Mouse (Mus musculus) myocyte (in vitro differentiated cells): Measurements from ENCODE around the gene Rell1.

Experiments used
- E2F4 ChIP-seq: IDR thresholded peaks from one replicate; pipeline ENCODE4 v1.6.1; 2011; ENCODE audit warnings: mild to moderate bottlenecking, control low read depth, moderate library complexity; ENCODE audit not compliant: insufficient read depth
- MAX ChIP-seq: IDR thresholded peaks from one replicate; pipeline ENCODE4 v1.6.1; 2011; ENCODE audit warnings: low read depth, mild to moderate bottlenecking, control low read depth
- MYOG ChIP-seq, 3 experiments: IDR thresholded peaks; one replicate each; pipeline ENCODE4 v1.6.1; 2011; ENCODE audit warnings: control low read depth in 2 of 3, low read depth in 2 of 3, mild to moderate bottlenecking in 2 of 3; ENCODE audit not compliant: insufficient read length in 2 of 3, control insufficient read depth in 1 of 3, insufficient read depth in 1 of 3
- POLR2A ChIP-seq: IDR thresholded peaks from one replicate; pipeline ENCODE4 v1.6.1; 2011; ENCODE audit warnings: low read depth, mild to moderate bottlenecking, control low read depth, moderate library complexity; ENCODE audit not compliant: insufficient read length
- POLR2AphosphoS2 ChIP-seq: IDR thresholded peaks from one replicate; pipeline ENCODE4 v1.6.1; 2011; ENCODE audit warnings: low read depth, control low read depth; ENCODE audit not compliant: insufficient read length
- TCF12 ChIP-seq: IDR thresholded peaks from one replicate; pipeline ENCODE4 v1.6.1; 2011; ENCODE audit warnings: mild to moderate bottlenecking, control low read depth; ENCODE audit not compliant: poor library complexity, insufficient read depth, severe bottlenecking

DNA sequence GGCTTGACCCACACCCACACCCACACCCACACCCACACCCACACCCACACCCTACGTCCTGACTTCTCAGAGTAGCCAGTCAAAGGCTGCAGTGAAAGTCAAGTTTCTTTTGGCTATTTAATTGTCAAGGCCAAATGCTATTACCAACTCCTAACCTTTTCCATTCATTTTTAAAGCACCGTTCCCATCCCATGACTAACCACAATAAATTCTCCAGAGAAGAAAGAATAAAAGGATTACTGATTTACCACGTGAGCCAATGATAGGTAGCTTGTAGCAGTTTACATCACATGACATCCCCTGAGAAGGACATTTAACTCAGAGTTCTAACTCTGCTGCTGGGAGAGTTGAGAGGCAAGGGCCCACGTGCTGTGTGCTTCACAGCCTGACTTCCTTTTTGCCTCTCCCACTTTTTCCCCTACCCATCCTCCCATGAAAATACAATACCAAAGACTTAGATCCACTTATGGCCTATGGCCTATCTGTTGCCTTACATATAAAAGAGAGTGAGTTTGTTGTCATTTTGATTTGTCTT is 37.8 kb downstream of the Rell1 start:
- TF ChIP-seq E2F4 (no peak), TCF12 (no peak), MYOG (IDR thresholded peaks at IDR 0.05; ENCODE audit: control insufficient read depth in 1 of 3, insufficient read depth in 1 of 3, insufficient read length in 2 of 3, low read depth in 2 of 3) (no peak), POLR2A (no peak), MAX (no peak), POLR2AphosphoS2 (no peak)
